Mouse (Mus musculus) megakaryocyte-erythroid progenitor cell, adult 5-6 weeks (primary cell): Measurements from ENCODE around the gene Grk2. TPM values are rescaled to one million over a fixed set of nuclear protein-coding genes. Genes with fewer than 3 reads are reported as not detected.

Experiments
- ATAC-seq: replicated peaks from 2 replicates; pipeline ENCODE4 v1.8.0; 2016; ENCODE audit warnings: mild to moderate bottlenecking, inconsistent platforms; ENCODE audit not compliant: severe bottlenecking, poor library complexity, low FRiP score, low TSS enrichment
- total RNA-seq, 2 experiments: library from RNA; stranded (forward) in 1 of 2; stranded (reverse) in 1 of 2; fragments of 200-1000, 215-1000 nt in 1 of 2; fragments of >200 nt in 1 of 2; fragmentation: Nextera tagmentation in 1 of 2; gene quantifications; 2 replicates each; pipeline ENCODE4 v1.2.3; 2014 to 2017

The Grk2 gene
- total RNA-seq, 2 experiments from 2014 or later = 93.1 to 118 TPM

GRCm38 (mm10) chr19:4240247-4240668, 65.8 kb downstream of the Grk2 start:
- no peak for ATAC-seq

Other genes with a start within 250 kb of the Grk2 start
- 28.5 and 40.7 TPM in 2 replicates for gene Gstp3, start 246.7 kb downstream of the Grk2 start, total RNA-seq (2014; fragmentation: Nextera tagmentation)
- 16.4 and 37.6 TPM in 2 replicates for gene Gstp3, start 246.7 kb downstream of the Grk2 start, total RNA-seq (2017)
- gene Cabp2, start 224.6 kb downstream of the Grk2 start, total RNA-seq (2014; fragmentation: Nextera tagmentation) = not detected in 2 replicates
- gene Cabp2, start 224.6 kb downstream of the Grk2 start, total RNA-seq (2017) = not detected in 2 replicates
- gene Cdk2ap2, start 209.0 kb downstream of the Grk2 start, total RNA-seq (2014; fragmentation: Nextera tagmentation) = 65.1 and 75.8 TPM in 2 replicates
- gene Cdk2ap2, start 209.0 kb downstream of the Grk2 start, total RNA-seq (2017) = 6.7 and 16.1 TPM in 2 replicates
- 42.3 and 44.1 TPM in 2 replicates for gene Pitpnm1, start 206.2 kb downstream of the Grk2 start, total RNA-seq (2014; fragmentation: Nextera tagmentation)
- gene Pitpnm1, start 206.2 kb downstream of the Grk2 start, total RNA-seq (2017) = 7.4 and 7.7 TPM in 2 replicates
- gene Aip, start 180.4 kb downstream of the Grk2 start, total RNA-seq (2014; fragmentation: Nextera tagmentation) = 25.9 and 31.2 TPM in 2 replicates
- gene Aip, start 180.4 kb downstream of the Grk2 start, total RNA-seq (2017) = 16.9 and 23.2 TPM in 2 replicates
- gene Gpr152, start 166.4 kb downstream of the Grk2 start, total RNA-seq (2014; fragmentation: Nextera tagmentation) = not detected in 2 replicates
- not detected in 2 replicates for gene Gpr152, start 166.4 kb downstream of the Grk2 start, total RNA-seq (2017)
- 0.39 and 1.5 TPM in 2 replicates for gene Cabp4, start 162.2 kb downstream of the Grk2 start, total RNA-seq (2014; fragmentation: Nextera tagmentation)
- gene Cabp4, start 162.2 kb downstream of the Grk2 start, total RNA-seq (2017) = not detected in 2 replicates
- gene Coro1b, start 157.6 kb downstream of the Grk2 start, total RNA-seq (2014; fragmentation: Nextera tagmentation) = 103 and 123 TPM in 2 replicates
- 42.8 and 97.1 TPM in 2 replicates for gene Coro1b, start 157.6 kb downstream of the Grk2 start, total RNA-seq (2017)
- 53.0 and 63.6 TPM in 2 replicates for gene Ptprcap, start 152.6 kb downstream of the Grk2 start, total RNA-seq (2014; fragmentation: Nextera tagmentation)
- 104 and 112 TPM in 2 replicates for gene Ptprcap, start 152.6 kb downstream of the Grk2 start, total RNA-seq (2017)
- gene Rps6kb2, start 142.9 kb downstream of the Grk2 start, total RNA-seq (2014; fragmentation: Nextera tagmentation) = 60.4 and 60.9 TPM in 2 replicates
- 14.7 and 39.7 TPM in 2 replicates for gene Rps6kb2, start 142.9 kb downstream of the Grk2 start, total RNA-seq (2017)
- 8.1 and 10.9 TPM in 2 replicates for gene Carns1, start 130.7 kb downstream of the Grk2 start, total RNA-seq (2014; fragmentation: Nextera tagmentation)
- 0.19 and 1.0 TPM in 2 replicates for gene Carns1, start 130.7 kb downstream of the Grk2 start, total RNA-seq (2017)
- gene Tbc1d10c, start 114.9 kb downstream of the Grk2 start, total RNA-seq (2014; fragmentation: Nextera tagmentation) = 17.1 and 30.7 TPM in 2 replicates
- 7.1 and 9.3 TPM in 2 replicates for gene Tbc1d10c, start 114.9 kb downstream of the Grk2 start, total RNA-seq (2017)
- 392 and 411 TPM in 2 replicates for gene Ppp1ca, start 114.2 kb downstream of the Grk2 start, total RNA-seq (2014; fragmentation: Nextera tagmentation)
- gene Ppp1ca, start 114.2 kb downstream of the Grk2 start, total RNA-seq (2017) = 411 and 530 TPM in 2 replicates
- gene Rad9a, start 104.6 kb downstream of the Grk2 start, total RNA-seq (2014; fragmentation: Nextera tagmentation) = 35.5 and 47.7 TPM in 2 replicates
- 17.5 and 29.6 TPM in 2 replicates for gene Rad9a, start 104.6 kb downstream of the Grk2 start, total RNA-seq (2017)
- 4.6 and 6.9 TPM in 2 replicates for gene Clcf1, start 92.0 kb downstream of the Grk2 start, total RNA-seq (2014; fragmentation: Nextera tagmentation)
- gene Clcf1, start 92.0 kb downstream of the Grk2 start, total RNA-seq (2017) = 0.99 TPM in 1 of 2 replicates, not detected in the other
- 2.1 TPM in 1 of 2 replicates, not detected in the other for gene AC109138.7, start 91.9 kb downstream of the Grk2 start, total RNA-seq (2014; fragmentation: Nextera tagmentation)
- gene AC109138.7, start 91.9 kb downstream of the Grk2 start, total RNA-seq (2017) = not detected in 2 replicates
- gene Pold4, start 74.3 kb downstream of the Grk2 start, total RNA-seq (2014; fragmentation: Nextera tagmentation) = 20.0 and 22.3 TPM in 2 replicates
- gene Pold4, start 74.3 kb downstream of the Grk2 start, total RNA-seq (2017) = 27.2 and 28.2 TPM in 2 replicates
- 5.9 and 27.6 TPM in 2 replicates for gene Ssh3, start 37.0 kb downstream of the Grk2 start, total RNA-seq (2014; fragmentation: Nextera tagmentation)
- gene Ssh3, start 37.0 kb downstream of the Grk2 start, total RNA-seq (2017) = 7.0 and 8.6 TPM in 2 replicates
- 1.0 and 2.2 TPM in 2 replicates for gene Ankrd13d, start 23.1 kb downstream of the Grk2 start, total RNA-seq (2014; fragmentation: Nextera tagmentation)
- 0.61 TPM in 1 of 2 replicates, not detected in the other for gene Ankrd13d, start 23.1 kb downstream of the Grk2 start, total RNA-seq (2017)
- gene Kdm2a, start 92.1 kb upstream of the Grk2 start, total RNA-seq (2014; fragmentation: Nextera tagmentation) = 74.8 and 89.7 TPM in 2 replicates
- gene Kdm2a, start 92.1 kb upstream of the Grk2 start, total RNA-seq (2017) = 49.0 and 79.7 TPM in 2 replicates
- gene Rhod, start 133.2 kb upstream of the Grk2 start, total RNA-seq (2014; fragmentation: Nextera tagmentation) = 0.72 TPM in 1 of 2 replicates, not detected in the other
- gene Rhod, start 133.2 kb upstream of the Grk2 start, total RNA-seq (2017) = not detected in 2 replicates
- not detected in 2 replicates for gene Syt12, start 171.2 kb upstream of the Grk2 start, total RNA-seq (2014; fragmentation: Nextera tagmentation)
- not detected in 2 replicates for gene Syt12, start 171.2 kb upstream of the Grk2 start, total RNA-seq (2017)
- not detected in 2 replicates for gene 2010003K11Rik, start 192.4 kb upstream of the Grk2 start, total RNA-seq (2014; fragmentation: Nextera tagmentation)
- gene 2010003K11Rik, start 192.4 kb upstream of the Grk2 start, total RNA-seq (2017) = not detected in 2 replicates
- gene Pcx, start 204.2 kb upstream of the Grk2 start, total RNA-seq (2014; fragmentation: Nextera tagmentation) = 4.8 and 11.0 TPM in 2 replicates
- gene Pcx, start 204.2 kb upstream of the Grk2 start, total RNA-seq (2017) = 2.9 and 3.9 TPM in 2 replicates